Mouse (Mus musculus) urinary bladder, postnatal 4 days (tissue): ENCODE measurements at regions not wholly inside any gene's neighbourhood (a gene's known extent, or its start where the extent isn't known, plus 50 kb on each side); places are given as distances from the start of the nearest gene placed in this dataset.

Experiments
- DNase-seq, 2 experiments: peaks; one replicate each; pipeline ENCODE4 v3.0.0; 2021 to 2022; ENCODE audit warnings: low spot score in 2 of 2

GRCm38 (mm10) chr3:37788366-37788765, 64.1 kb upstream of the Gm5148 start:
- DNase-seq, result no peak

- DNase-seq, result no peak
Measured at GRCm38 (mm10) chr3:37786792-37787191, 62.5 kb upstream of the Gm5148 start.

GRCm38 (mm10) chr3:37781086-37781485, 56.8 kb upstream of the Gm5148 start:
- DNase-seq, result no peak

GRCm38 (mm10) chr3:37779867-37780475, 55.7 kb upstream of the Gm5148 start:
- no peak for DNase-seq

GRCm38 (mm10) chr3:37778386-37778785, 54.1 kb upstream of the Gm5148 start:
- DNase-seq, result no peak

- DNase-seq, result no peak
Measured at GRCm38 (mm10) chr3:37776224-37776623, 51.9 kb upstream of the Gm5148 start.
